ENCODE assay signal across 11 mouse cellular contexts in genomic region chr12:31272012-31272735, GRCm38 (mm10). TPM values are rescaled to one million over a fixed set of nuclear protein-coding genes. Genes with fewer than 3 reads are reported as not detected.
DNase-seq lines count a peak whose midpoint lies in the region; ATAC-seq and TF ChIP-seq lines count a peak whose summit lies in the region.
"Had no signal": no experiment of that assay in that cellular context is flagged by ENCODE, and none has a peak within 500 bp of the region (broad histone marks: within the 10 kb centered on the region; RNA-seq: fewer than 3 reads in every experiment).

No protein-coding gene starts in this region.

- peaks cover 85% of the 10 kb centered on the region for H3K79me2 ChIP-seq in C2C12 (ENCODE audit: control insufficient read depth, insufficient read depth)

- WGBS in kidney, postnatal 0 days, result 49% methylated on average over 8 of the region's 8 CpGs
- WGBS in intestine, embryonic 14.5 days, result 30% methylated on average over 8 of the region's 8 CpGs

- ATAC-seq in kidney, postnatal 0 days (replicated peaks; ENCODE audit: low FRiP score, low read depth), result 0 out of 2 replicates have a peak, but pooled peaks have one; percentile 30
- peak; percentile 40 for ATAC-seq in intestine, embryonic 14.5 days (replicated peaks; ENCODE audit: low FRiP score, low TSS enrichment, low read depth)
- ATAC-seq in frontal cortex, adult (ENCODE audit: low TSS enrichment), result no peak

- H3K9ac ChIP-seq in kidney, postnatal 0 days (ENCODE audit: low read depth, low read length), result no peak overlapping the region
- no peak overlapping the region for H3K9ac ChIP-seq in intestine, embryonic 14.5 days (ENCODE audit: low read length)
- H3K9ac ChIP-seq: hindbrain, embryonic 15.5 days had no signal

- peaks cover 65% of the 10 kb centered on the region for H3K79me3 ChIP-seq in C2C12 (ENCODE audit: low read depth)

- no peaks in the 10 kb centered on the region for H3K9me3 ChIP-seq in kidney, postnatal 0 days (replicated peaks; ENCODE audit: low read length)
- no peaks in the 10 kb centered on the region for H3K9me3 ChIP-seq in intestine, embryonic 14.5 days (ENCODE audit: control insufficient read depth, low read length)
- H3K9me3 ChIP-seq: hindbrain, embryonic 15.5 days had no signal

- peaks cover 45% of the 10 kb centered on the region for H3K4me1 ChIP-seq in kidney, postnatal 0 days (replicated peaks; ENCODE audit: insufficient read depth, low read length)
- H3K4me1 ChIP-seq in intestine, embryonic 14.5 days (replicated peaks; ENCODE audit: control insufficient read depth, insufficient read depth, low read length), result peaks cover 62% of the 10 kb centered on the region
- H3K4me1 ChIP-seq: hindbrain, embryonic 15.5 days had no signal

- H3K4me3 ChIP-seq in kidney, postnatal 0 days (replicated peaks; ENCODE audit: low read depth, low read length), result no peak overlapping the region
- no peak overlapping the region for H3K4me3 ChIP-seq in C2C12 (ENCODE audit: insufficient read depth, poor library complexity, severe bottlenecking)
- no peak overlapping the region for H3K4me3 ChIP-seq in intestine, embryonic 14.5 days (ENCODE audit: low read depth, low read length)
- H3K4me3 ChIP-seq: hindbrain, embryonic 15.5 days had no signal

- no peaks in the 10 kb centered on the region for H3K27me3 ChIP-seq in kidney, postnatal 0 days (ENCODE audit: insufficient read depth, low read length)
- H3K27me3 ChIP-seq in C2C12 (ENCODE audit: control insufficient read depth, insufficient read depth, insufficient read length), result no peaks in the 10 kb centered on the region
- no peaks in the 10 kb centered on the region for H3K27me3 ChIP-seq in intestine, embryonic 14.5 days (replicated peaks; ENCODE audit: control insufficient read depth, insufficient read depth, low read length)

- peak overlapping the region; percentile 78 for H3K27ac ChIP-seq in kidney, postnatal 0 days
- H3K27ac ChIP-seq in intestine, embryonic 14.5 days (ENCODE audit: low read depth), result peak overlapping the region; percentile 77; the same call in 1 of the 2 replicates
- H3K27ac ChIP-seq: hindbrain, embryonic 15.5 days had no signal

- DNase-seq in kidney, postnatal 0 days (ENCODE audit: low spot score), result no peak
- DNase-seq in kidney, adult 11 months, result no peak
- DNase-seq in 3T3-L1 (ENCODE audit: low read depth, low spot score), result peak; percentile 60
- DNase-seq in intestine, embryonic 14.5 days (ENCODE audit: low spot score), result no peak
- no peak for DNase-seq in urinary bladder, postnatal 4 days (ENCODE audit: low spot score in 2 of 2)

- H3ac ChIP-seq in C2C12 (ENCODE audit: control insufficient read depth, insufficient read length, low read depth), result peak overlapping the region; percentile 34

- TF ChIP-seq CTCF in kidney, postnatal 0 days (IDR thresholded peaks at IDR 0.05; ENCODE audit: low read depth), result no peak
- TF ChIP-seq CTCF in C2C12 (IDR thresholded peaks at IDR 0.05; ENCODE audit: control insufficient read depth, insufficient read depth, insufficient read length), result no peak

- H3K4me2 ChIP-seq in kidney, postnatal 0 days (ENCODE audit: low read length), result peak overlapping the region; percentile 45
- peak overlapping the region; percentile 37 for H3K4me2 ChIP-seq in intestine, embryonic 14.5 days (ENCODE audit: low read length)
- H3K4me2 ChIP-seq: hindbrain, embryonic 15.5 days had no signal

- peaks cover 51% of the 10 kb centered on the region for H3K36me3 ChIP-seq in kidney, postnatal 0 days (ENCODE audit: insufficient read depth, low read length)
- H3K36me3 ChIP-seq in C2C12 (ENCODE audit: control insufficient read depth, insufficient read depth), result peaks cover 88% of the 10 kb centered on the region
- H3K36me3 ChIP-seq in intestine, embryonic 14.5 days (ENCODE audit: control insufficient read depth, insufficient read depth, low read length), result peaks cover 89% of the 10 kb centered on the region
- H3K36me3 ChIP-seq: hindbrain, embryonic 15.5 days had no signal

TF ChIP-seq in C2C12, 6 proteins besides CTCF, POLR2A, EP300 and RAD21:
- no peak for TF ChIP-seq MYOG (IDR thresholded peaks at IDR 0.05; ENCODE audit: control insufficient read depth, extremely low read depth, insufficient read length)

RNA-seq across cellular contexts. Expression of gene Lamb1, which starts 7.1 kb away (rescaled TPM):
- 115 and 128 TPM in 2 replicates for polyA plus RNA-seq in kidney, postnatal 0 days (2015; fragmentation: Nextera tagmentation; extraction: Ambion mirVana)
- polyA plus RNA-seq in C2C12 (2012; fragmentation: generic; extraction: Trizol), result 96.1 TPM
- polyA plus RNA-seq in intestine, embryonic 14.5 days (2014; fragmentation: Nextera tagmentation; extraction: Ambion mirVana), result 96.3 and 102 TPM in 2 replicates

RNA-seq across cellular contexts. Expression of gene Gm6993, which starts 31.6 kb away (rescaled TPM):
- polyA plus RNA-seq in kidney, postnatal 0 days (2015; fragmentation: Nextera tagmentation; extraction: Ambion mirVana), result not detected in 2 replicates
- polyA plus RNA-seq in C2C12 (2012; fragmentation: generic; extraction: Trizol), result not detected
- not detected in 2 replicates for polyA plus RNA-seq in intestine, embryonic 14.5 days (2014; fragmentation: Nextera tagmentation; extraction: Ambion mirVana)
- polyA plus RNA-seq: forebrain, embryonic 11.5 days; hindbrain, embryonic 15.5 days; liver, adult 2 months; neural tube, embryonic 14.5 days had no signal
